Mouse (Mus musculus): Measurements from ENCODE around the gene Dnah8. TPM values are rescaled to one million over a fixed set of nuclear protein-coding genes. Genes with fewer than 3 reads are reported as not detected.

Dnah8 gene
- polyA plus RNA-seq, 1 experiment from 2014 or later: 0.97 TPM

DNA sequence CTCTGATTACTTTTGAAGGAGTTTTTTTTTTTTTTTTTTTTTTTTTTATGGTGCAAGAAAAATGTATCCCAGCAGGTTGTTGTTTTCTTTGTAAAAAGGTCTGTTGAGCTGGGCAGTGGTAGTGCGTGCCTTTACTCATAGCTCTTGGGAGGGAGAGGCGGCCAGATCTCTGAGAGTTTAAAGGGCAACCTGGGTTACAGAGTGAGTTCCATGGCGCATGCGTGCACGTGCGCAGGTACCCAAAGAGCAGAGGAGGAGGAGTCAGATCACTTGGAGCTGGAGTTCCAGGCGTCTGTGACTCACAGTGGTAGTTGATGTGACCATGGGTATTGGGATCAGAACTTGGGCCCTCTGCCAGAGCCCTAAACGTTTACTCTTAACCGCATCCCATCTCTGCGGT, 54.4 kb downstream of the Dnah8 start:
- H3K36me3 ChIP-seq: no peaks in the 10 kb centered on the region
- H3K9ac ChIP-seq: no peak overlapping the region
- H3K27ac ChIP-seq: no peak overlapping the region
- ATAC-seq (ENCODE audit: low FRiP score): no peak
- no peaks in the 10 kb centered on the region for H3K27me3 ChIP-seq
- no peak overlapping the region for H3K4me2 ChIP-seq (replicated peaks)
- H3K4me1 ChIP-seq: no peaks in the 10 kb centered on the region
- no peak overlapping the region for H3K4me3 ChIP-seq
- H3K9me3 ChIP-seq (replicated peaks): no peaks in the 10 kb centered on the region
- 94% methylated on average over 10 of the region's 10 CpGs for WGBS

DNA sequence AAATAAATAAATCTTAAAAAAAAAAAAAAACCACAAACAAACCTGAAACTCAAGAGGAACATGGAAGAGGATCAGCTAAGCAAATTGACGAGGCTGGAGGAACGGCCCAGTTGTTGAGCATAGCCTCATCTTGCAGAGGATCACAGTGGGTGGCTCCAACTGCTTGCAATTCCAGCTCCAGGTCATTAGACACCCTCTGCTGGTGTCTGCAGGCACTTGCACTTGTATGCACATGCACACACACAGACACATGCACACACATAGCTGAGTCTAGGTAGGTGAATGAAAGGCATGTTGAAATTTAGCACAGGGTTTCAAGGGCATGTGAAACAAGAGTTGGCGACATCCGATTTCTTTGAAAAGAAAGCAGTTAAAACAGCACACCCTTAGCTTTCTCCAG, 55.5 kb downstream of the Dnah8 start:
- ATAC-seq (ENCODE audit: low FRiP score): no peak
- no peaks in the 10 kb centered on the region for H3K9me3 ChIP-seq (replicated peaks)
- WGBS: 93% methylated on average over 4 of the region's 4 CpGs

DNA sequence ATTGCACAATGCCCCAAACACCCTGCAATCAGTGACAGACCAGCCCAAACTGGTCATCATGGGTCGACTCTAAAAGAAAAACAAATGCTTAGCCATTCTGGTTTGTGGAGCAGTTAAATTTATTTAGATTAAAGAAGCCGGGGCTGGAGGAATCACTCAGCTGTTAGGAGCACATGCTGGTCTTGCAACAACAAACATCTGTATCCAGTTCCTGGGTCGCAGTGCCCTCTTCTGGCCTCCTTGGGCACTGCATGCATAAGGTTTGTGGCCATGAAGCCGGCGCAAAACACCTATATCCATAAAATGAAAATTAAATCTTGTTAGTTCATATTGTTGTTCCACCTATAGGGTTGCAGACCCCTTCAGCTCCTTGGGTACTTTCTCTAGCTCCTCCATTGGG, 57.5 kb downstream of the Dnah8 start:
- H3K27ac ChIP-seq: no peak overlapping the region
- H3K4me3 ChIP-seq: no peak overlapping the region
- H3K27me3 ChIP-seq: no peaks in the 10 kb centered on the region
- no peaks in the 10 kb centered on the region for H3K36me3 ChIP-seq
- H3K9me3 ChIP-seq (replicated peaks): no peaks in the 10 kb centered on the region
- ATAC-seq (ENCODE audit: low FRiP score): no peak
- WGBS: 29% methylated on average over 5 of the region's 5 CpGs
- H3K4me1 ChIP-seq: no peaks in the 10 kb centered on the region
- H3K4me2 ChIP-seq (replicated peaks): no peak overlapping the region
- H3K9ac ChIP-seq: no peak overlapping the region

More for the DNA sequence above, 55.5 kb downstream of the Dnah8 start:
- Histone ChIP-seq H3K4me1 (no peaks in the 10 kb centered on the region), H3K36me3 (no peaks in the 10 kb centered on the region), H3K4me2 (replicated peaks) (no peak overlapping the region), H3K9ac (no peak overlapping the region), H3K27ac (no peak overlapping the region), H3K4me3 (no peak overlapping the region), H3K27me3 (no peaks in the 10 kb centered on the region)

DNA sequence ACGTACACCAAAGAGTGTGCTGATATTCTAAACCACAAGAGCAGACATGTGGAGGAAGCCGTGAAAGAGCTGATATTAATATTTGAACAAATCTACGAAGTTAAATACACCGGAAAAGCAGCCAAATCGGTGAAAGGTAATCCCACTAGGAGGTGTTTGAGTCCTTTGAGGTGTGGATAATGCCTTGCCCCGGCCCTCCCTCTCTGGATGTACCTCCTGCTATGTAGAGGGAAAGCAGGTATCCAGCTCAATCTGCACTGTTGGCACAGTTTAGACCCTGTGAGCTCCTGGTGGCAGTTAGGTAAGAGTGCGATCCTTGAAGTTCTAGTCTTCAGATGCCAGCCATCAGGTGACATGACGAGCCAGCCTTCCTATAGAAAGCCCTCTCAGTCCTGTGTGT, 66.0 kb downstream of the Dnah8 start:
- ATAC-seq (ENCODE audit: low FRiP score): no peak
- no peaks in the 10 kb centered on the region for H3K27me3 ChIP-seq
- no peaks in the 10 kb centered on the region for H3K4me1 ChIP-seq
- no peak overlapping the region for H3K4me2 ChIP-seq (replicated peaks)
- WGBS: 88% methylated on average over 8 of the region's 8 CpGs
- H3K4me3 ChIP-seq: no peak overlapping the region
- no peak overlapping the region for H3K9ac ChIP-seq
- no peaks in the 10 kb centered on the region for H3K36me3 ChIP-seq
- H3K27ac ChIP-seq: no peak overlapping the region
- H3K9me3 ChIP-seq (replicated peaks): no peaks in the 10 kb centered on the region

DNA sequence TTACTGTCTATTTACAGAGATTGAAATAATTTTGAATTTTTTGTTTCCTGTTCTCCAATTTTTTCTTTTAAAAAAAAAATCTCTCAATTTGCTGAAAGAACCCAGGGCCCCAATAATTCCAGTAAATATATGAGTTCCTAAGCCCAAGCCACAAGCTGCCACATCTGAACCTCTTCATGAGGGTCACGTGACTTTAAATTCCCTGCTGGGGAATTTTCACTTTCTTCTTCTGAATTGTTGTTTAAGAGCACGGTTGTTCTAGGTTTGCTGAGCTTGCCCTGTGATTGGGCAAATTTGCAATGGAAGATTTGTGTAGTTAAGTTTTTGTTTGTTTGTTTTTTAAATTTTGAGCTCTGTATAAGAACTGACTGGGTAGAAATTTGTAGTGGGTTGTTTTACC, 67.3 kb downstream of the Dnah8 start:
- Histone ChIP-seq H3K36me3 (no peaks in the 10 kb centered on the region), H3K27ac (no peak overlapping the region), H3K27me3 (no peaks in the 10 kb centered on the region), H3K4me2 (replicated peaks) (no peak overlapping the region), H3K4me3 (no peak overlapping the region), H3K9ac (no peak overlapping the region), H3K9me3 (replicated peaks) (no peaks in the 10 kb centered on the region), H3K4me1 (no peaks in the 10 kb centered on the region)
- ATAC-seq (ENCODE audit: low FRiP score): no peak
- 70% methylated on average over 2 of the region's 2 CpGs for WGBS

DNA sequence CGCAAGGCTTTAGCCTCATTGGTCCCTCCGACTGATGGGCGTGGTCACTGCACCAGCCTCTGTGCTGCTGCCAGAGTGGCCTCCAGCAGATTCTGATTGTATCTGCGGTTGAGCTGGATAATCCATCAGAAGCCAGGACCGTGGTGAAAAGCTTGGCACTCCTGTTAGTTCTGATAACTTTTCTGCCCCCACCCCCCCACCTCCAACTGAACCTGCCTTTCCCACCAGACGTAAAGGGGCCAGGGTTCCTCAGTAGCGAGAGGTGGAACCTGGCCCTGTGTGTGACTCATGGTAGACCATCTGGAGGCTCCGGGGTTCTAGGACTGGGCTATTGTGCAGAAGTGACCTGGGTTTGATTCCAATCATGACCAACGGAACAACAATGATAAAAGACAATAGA, 70.1 kb downstream of the Dnah8 start:
- Histone ChIP-seq H3K36me3 (no peaks in the 10 kb centered on the region), H3K4me2 (replicated peaks) (no peak overlapping the region), H3K27me3 (no peaks in the 10 kb centered on the region), H3K27ac (no peak overlapping the region), H3K4me1 (no peaks in the 10 kb centered on the region), H3K4me3 (no peak overlapping the region), H3K9me3 (replicated peaks) (no peaks in the 10 kb centered on the region), H3K9ac (no peak overlapping the region)
- WGBS: 86% methylated on average over 9 of the region's 9 CpGs
- ATAC-seq (ENCODE audit: low FRiP score): no peak

DNA sequence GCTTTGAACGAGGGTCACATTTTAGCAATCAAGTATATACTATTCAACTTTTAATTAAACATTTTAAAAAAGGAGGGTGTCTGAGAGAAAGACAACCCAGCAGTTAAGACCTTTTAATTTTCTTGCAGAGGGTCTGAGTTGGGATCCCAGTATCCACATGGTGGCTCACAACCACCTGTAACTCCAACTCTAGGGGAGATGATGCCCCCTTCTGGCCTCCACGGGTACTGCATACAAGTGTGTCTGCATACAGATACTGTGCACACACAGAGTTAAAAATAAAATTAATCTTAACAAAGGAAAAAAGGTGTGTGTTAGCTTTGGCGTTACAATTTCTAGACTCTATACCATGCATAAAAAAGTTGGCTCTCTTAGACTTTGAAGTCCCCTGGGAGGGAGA, 90.6 kb downstream of the Dnah8 start:
- WGBS: 67% methylated on average over 3 of the region's 3 CpGs
- Histone ChIP-seq H3K4me1 (no peaks in the 10 kb centered on the region), H3K36me3 (no peaks in the 10 kb centered on the region), H3K27ac (no peak overlapping the region), H3K4me3 (no peak overlapping the region), H3K9ac (no peak overlapping the region), H3K27me3 (no peaks in the 10 kb centered on the region), H3K9me3 (replicated peaks) (no peaks in the 10 kb centered on the region), H3K4me2 (replicated peaks) (no peak overlapping the region)
- no peak for ATAC-seq (ENCODE audit: low FRiP score)

DNA sequence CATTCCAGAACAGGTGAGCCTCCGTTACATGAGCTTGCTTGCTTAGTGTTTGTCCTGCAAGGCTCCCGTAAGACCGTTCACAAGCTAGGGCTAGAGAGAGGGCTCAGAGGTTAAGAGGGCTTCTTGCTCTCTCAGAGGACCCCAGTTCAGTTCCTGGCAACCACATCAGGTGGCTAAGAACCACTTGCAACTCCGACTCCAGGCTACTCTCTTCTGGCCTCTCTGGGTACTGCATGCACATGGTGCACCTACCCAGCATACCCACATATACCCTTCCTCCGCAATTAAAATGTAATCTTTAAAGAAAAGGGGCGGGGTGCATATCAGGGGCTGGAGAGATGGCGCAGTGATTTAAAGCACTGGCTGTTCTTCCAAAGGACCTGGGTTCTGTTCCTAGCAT, 94.0 kb downstream of the Dnah8 start:
- ATAC-seq (ENCODE audit: low FRiP score): no peak

DNA sequence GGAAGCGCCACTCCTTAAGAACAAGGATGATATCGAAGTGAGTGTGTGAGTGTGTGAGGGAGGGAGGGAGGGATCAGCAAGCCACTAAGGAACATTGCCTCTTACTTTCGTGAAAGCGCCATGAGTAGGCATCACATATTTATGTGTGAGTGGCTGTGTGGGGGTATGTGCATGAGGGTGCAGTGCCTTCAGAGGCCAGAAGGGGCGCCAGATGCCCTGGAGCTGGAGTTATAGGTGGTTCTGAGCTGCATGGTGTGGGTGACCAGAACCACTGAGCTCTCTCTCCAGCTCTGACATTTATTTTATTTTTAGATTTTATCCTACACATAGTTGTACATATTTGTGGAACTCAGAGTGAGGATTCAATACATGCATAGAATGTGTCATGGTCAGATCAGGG, 94.9 kb downstream of the Dnah8 start:
- Histone ChIP-seq H3K36me3 (no peaks in the 10 kb centered on the region), H3K4me3 (no peak overlapping the region), H3K4me2 (replicated peaks) (no peak overlapping the region), H3K27ac (no peak overlapping the region), H3K4me1 (no peaks in the 10 kb centered on the region), H3K9me3 (replicated peaks) (no peaks in the 10 kb centered on the region), H3K9ac (no peak overlapping the region), H3K27me3 (no peaks in the 10 kb centered on the region)
- 83% methylated on average over 5 of the region's 5 CpGs for WGBS
- no peak for ATAC-seq (ENCODE audit: low FRiP score)

More for the DNA sequence above, 94.0 kb downstream of the Dnah8 start:
- no peaks in the 10 kb centered on the region for H3K36me3 ChIP-seq
- WGBS: 90% methylated on average over 7 of the region's 7 CpGs
- no peak overlapping the region for H3K9ac ChIP-seq
- H3K4me2 ChIP-seq (replicated peaks): no peak overlapping the region
- no peak overlapping the region for H3K27ac ChIP-seq
- H3K27me3 ChIP-seq: no peaks in the 10 kb centered on the region
- no peaks in the 10 kb centered on the region for H3K4me1 ChIP-seq
- no peak overlapping the region for H3K4me3 ChIP-seq
- no peaks in the 10 kb centered on the region for H3K9me3 ChIP-seq (replicated peaks)

DNA sequence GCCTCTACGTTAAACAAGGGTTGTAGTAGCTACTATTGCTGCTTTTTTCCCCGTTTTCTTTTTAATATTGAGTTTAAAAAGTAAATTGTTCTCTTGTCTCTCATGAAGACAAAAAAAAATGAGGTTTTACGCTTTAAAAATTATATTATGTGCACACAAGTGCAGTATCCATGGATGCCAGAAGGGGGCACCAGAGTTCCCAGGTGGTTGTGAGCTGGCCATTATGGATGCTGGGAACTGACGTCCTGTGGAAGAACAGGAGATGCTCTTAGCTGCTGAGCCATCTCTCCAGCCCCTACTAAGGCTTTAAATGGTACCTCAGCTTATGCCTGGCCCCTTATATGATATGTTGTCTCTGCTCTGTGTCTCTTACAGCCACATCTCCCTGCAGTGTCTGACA, 103.6 kb downstream of the Dnah8 start:
- no peaks in the 10 kb centered on the region for H3K27me3 ChIP-seq
- no peak for ATAC-seq (ENCODE audit: low FRiP score)
- no peaks in the 10 kb centered on the region for H3K4me1 ChIP-seq
- H3K9me3 ChIP-seq (replicated peaks): no peaks in the 10 kb centered on the region
- WGBS: 59% methylated on average over 4 of the region's 4 CpGs
- no peak overlapping the region for H3K4me2 ChIP-seq (replicated peaks)
- no peak overlapping the region for H3K27ac ChIP-seq
- H3K9ac ChIP-seq: no peak overlapping the region
- no peaks in the 10 kb centered on the region for H3K36me3 ChIP-seq
- H3K4me3 ChIP-seq: no peak overlapping the region

DNA sequence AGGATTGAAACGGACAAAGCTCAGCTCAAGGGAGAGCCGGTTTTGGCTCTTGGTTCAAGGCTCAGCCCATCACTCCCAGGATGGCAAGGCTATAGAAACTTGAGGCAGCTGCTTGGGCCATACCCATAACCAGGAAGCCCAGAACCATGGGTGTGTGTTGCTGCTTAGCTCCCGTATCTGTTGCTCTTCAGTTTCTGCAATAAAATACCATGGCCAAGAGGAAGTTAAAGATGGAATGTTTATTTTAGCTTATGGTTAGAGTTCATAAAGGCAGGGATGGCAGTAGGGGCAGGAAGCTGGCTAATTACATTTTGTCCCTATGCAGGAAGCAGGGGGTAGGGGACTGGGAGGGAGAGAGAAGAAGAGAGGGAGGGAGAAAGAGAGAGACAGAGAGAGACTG, 108.6 kb downstream of the Dnah8 start:
- Histone ChIP-seq H3K27me3 (no peaks in the 10 kb centered on the region), H3K36me3 (no peaks in the 10 kb centered on the region), H3K4me2 (replicated peaks) (no peak overlapping the region), H3K27ac (no peak overlapping the region), H3K9ac (no peak overlapping the region), H3K9me3 (replicated peaks) (no peaks in the 10 kb centered on the region), H3K4me1 (no peaks in the 10 kb centered on the region), H3K4me3 (no peak overlapping the region)
- ATAC-seq (ENCODE audit: low FRiP score): no peak
- WGBS: 72% methylated on average over 3 of the region's 3 CpGs

DNA sequence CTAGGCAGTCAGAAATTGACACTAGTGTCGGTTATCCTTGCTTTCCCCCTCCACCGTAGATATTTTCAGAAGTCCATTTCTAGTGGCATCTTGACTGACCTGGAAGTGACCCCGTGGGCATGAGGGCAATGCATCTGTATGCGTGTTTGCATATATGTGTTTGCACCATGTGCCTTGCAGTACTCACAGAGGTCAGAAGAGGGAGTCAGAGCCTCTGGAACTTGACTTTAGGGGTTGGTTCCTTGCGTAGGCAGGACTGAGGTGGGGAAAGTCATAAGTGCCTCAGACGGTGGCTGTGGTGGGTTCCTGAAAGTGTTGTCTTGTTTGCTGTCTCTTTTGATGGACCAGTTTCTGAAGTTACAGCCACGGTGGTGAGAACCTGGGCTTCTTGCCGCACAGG, 110.6 kb downstream of the Dnah8 start:
- Histone ChIP-seq H3K4me2 (replicated peaks) (no peak overlapping the region), H3K4me3 (no peak overlapping the region), H3K9me3 (replicated peaks) (no peaks in the 10 kb centered on the region), H3K36me3 (no peaks in the 10 kb centered on the region), H3K27ac (no peak overlapping the region), H3K4me1 (no peaks in the 10 kb centered on the region), H3K9ac (no peak overlapping the region), H3K27me3 (no peaks in the 10 kb centered on the region)
- no peak for ATAC-seq (ENCODE audit: low FRiP score)
- WGBS: 88% methylated on average over 8 of the region's 8 CpGs

DNA sequence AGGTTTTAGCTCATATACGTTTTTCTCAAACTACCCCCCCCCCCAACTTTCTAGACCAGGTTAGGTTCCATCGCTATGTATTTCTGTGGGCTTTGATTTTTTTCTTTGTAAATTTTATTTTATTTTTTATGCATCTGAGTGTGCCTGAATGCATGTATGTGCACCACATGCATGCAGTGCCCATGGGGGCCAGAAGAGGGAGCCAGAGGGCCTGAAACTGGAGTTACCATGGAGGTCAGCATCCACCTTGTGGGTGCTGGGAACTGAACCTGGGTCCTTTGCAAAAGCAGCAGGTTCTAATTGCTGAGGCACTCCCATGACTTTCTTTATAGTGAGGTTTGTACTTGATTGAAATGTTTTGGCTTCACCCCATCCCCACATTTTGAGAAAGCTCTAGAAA, 111.3 kb downstream of the Dnah8 start:
- Histone ChIP-seq H3K36me3 (no peaks in the 10 kb centered on the region), H3K27ac (no peak overlapping the region), H3K4me3 (no peak overlapping the region), H3K9me3 (replicated peaks) (no peaks in the 10 kb centered on the region), H3K4me2 (replicated peaks) (no peak overlapping the region), H3K9ac (no peak overlapping the region), H3K4me1 (no peaks in the 10 kb centered on the region), H3K27me3 (no peaks in the 10 kb centered on the region)
- 88% methylated on average over 2 of the region's 2 CpGs for WGBS
- ATAC-seq (ENCODE audit: low FRiP score): no peak

DNA sequence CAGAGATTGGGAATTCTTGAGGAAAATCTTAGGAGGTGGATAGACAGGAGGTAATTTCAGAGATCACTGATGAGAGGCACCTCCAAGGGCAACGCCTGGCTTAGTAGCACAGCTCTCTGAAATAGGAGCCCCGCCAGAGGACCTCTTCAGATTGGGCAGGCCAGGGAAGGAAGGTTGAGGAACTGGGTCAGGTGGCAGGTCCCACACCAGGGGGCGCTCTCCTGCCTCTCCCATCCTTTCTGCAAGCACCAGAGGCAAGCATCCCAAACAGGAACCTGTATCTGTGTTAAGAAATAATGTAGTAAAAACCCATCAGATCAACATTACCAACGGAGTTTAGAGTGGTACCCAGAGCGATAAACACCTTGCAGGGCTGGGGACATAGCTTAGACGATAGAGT, 113.6 kb downstream of the Dnah8 start:
- Histone ChIP-seq H3K4me3 (no peak overlapping the region), H3K4me2 (replicated peaks) (no peak overlapping the region), H3K36me3 (no peaks in the 10 kb centered on the region), H3K27ac (no peak overlapping the region), H3K9me3 (replicated peaks) (no peaks in the 10 kb centered on the region), H3K4me1 (peaks cover 5% of the 10 kb centered on the region; the same call in 1 of the 2 replicates), H3K27me3 (no peaks in the 10 kb centered on the region), H3K9ac (no peak overlapping the region)
- ATAC-seq (ENCODE audit: low FRiP score): no peak
- WGBS: 44% methylated on average over 6 of the region's 6 CpGs
